Mouse (Mus musculus): Measurements from ENCODE around the gene Nsun4. TPM values are rescaled to one million over a fixed set of nuclear protein-coding genes. Genes with fewer than 3 reads are reported as not detected.
A peak's percentile ranks its signal among the peaks of the same experiment; 100 is the strongest.

Gene Nsun4
- polyA plus RNA-seq (2015; fragmentation: Nextera tagmentation; extraction: Ambion mirVana) = 34.5 and 37.5 TPM in 2 replicates

- Histone ChIP-seq H3K4me3 (ENCODE audit: low read depth, low read length) (peak within 1 kb of the TSS; percentile 61), H3K27me3 (replicated peaks; ENCODE audit: control insufficient read depth, insufficient read depth, low read length) (no peaks in the 10 kb centered on the region), H3K36me3 (ENCODE audit: control insufficient read depth, insufficient read depth) (no peaks in the 10 kb centered on the region), H3K27ac (ENCODE audit: low read depth, low read length) (peak within 1 kb of the TSS; percentile 92), H3K9ac (ENCODE audit: low read depth, low read length) (peak within 1 kb of the TSS; percentile 52), H3K4me1 (replicated peaks; ENCODE audit: control insufficient read depth, insufficient read depth, low read length) (no peaks in the 10 kb centered on the region), H3K4me2 (replicated peaks; ENCODE audit: low read depth) (peak within 1 kb of the TSS; percentile 85), H3K9me3 (ENCODE audit: control insufficient read depth) (no peaks in the 10 kb centered on the region)
- WGBS = under 1% methylated on average over 35 of the region's 35 CpGs
- no peak for TF ChIP-seq CTCF (IDR thresholded peaks at IDR 0.05; ENCODE audit: low read depth)
- peak; percentile 90 for ATAC-seq
These were observed at the start of gene Nsun4 for GRCm38 (mm10) chr4:116053399-116053961. Nsun4 (minus strand) TSS chr4:116053876.

- no peak for ATAC-seq
- H3K9ac ChIP-seq (ENCODE audit: low read depth, low read length) = no peak overlapping the region
- H3K36me3 ChIP-seq (ENCODE audit: control insufficient read depth, insufficient read depth) = peaks cover 42% of the 10 kb centered on the region
- no peak overlapping the region for H3K4me3 ChIP-seq (ENCODE audit: low read depth, low read length)
- 61% methylated on average over 7 of the region's 7 CpGs for WGBS
- H3K4me2 ChIP-seq (replicated peaks; ENCODE audit: low read depth) = no peak overlapping the region
- H3K27ac ChIP-seq (ENCODE audit: low read depth, low read length) = no peak overlapping the region
- H3K4me1 ChIP-seq (replicated peaks; ENCODE audit: control insufficient read depth, insufficient read depth, low read length) = no peaks in the 10 kb centered on the region
- H3K27me3 ChIP-seq (replicated peaks; ENCODE audit: control insufficient read depth, insufficient read depth, low read length) = no peaks in the 10 kb centered on the region
- no peaks in the 10 kb centered on the region for H3K9me3 ChIP-seq (ENCODE audit: control insufficient read depth)
- TF ChIP-seq CTCF (IDR thresholded peaks at IDR 0.05; ENCODE audit: low read depth) = no peak
These were observed 47.3 kb upstream of the Nsun4 start for GRCm38 (mm10) chr4:116100959-116101358.

GRCm38 (mm10) chr4:116097211-116097610 is 43.5 kb upstream of the Nsun4 start:
- ATAC-seq = peak; percentile 45
- 54% methylated on average over 8 of the region's 8 CpGs for WGBS
- H3K4me1 ChIP-seq (replicated peaks; ENCODE audit: control insufficient read depth, insufficient read depth, low read length) = no peaks in the 10 kb centered on the region
- H3K4me3 ChIP-seq (ENCODE audit: low read depth, low read length) = no peak overlapping the region
- H3K27ac ChIP-seq (ENCODE audit: low read depth, low read length) = peak overlapping the region; percentile 21; the same call in 1 of the 2 replicates
- H3K4me2 ChIP-seq (replicated peaks; ENCODE audit: low read depth) = no peak overlapping the region
- no peak overlapping the region for H3K9ac ChIP-seq (ENCODE audit: low read depth, low read length)
- peaks cover 79% of the 10 kb centered on the region for H3K36me3 ChIP-seq (ENCODE audit: control insufficient read depth, insufficient read depth)
- no peak for TF ChIP-seq CTCF (IDR thresholded peaks at IDR 0.05; ENCODE audit: low read depth)
- H3K27me3 ChIP-seq (replicated peaks; ENCODE audit: control insufficient read depth, insufficient read depth, low read length) = no peaks in the 10 kb centered on the region
- H3K9me3 ChIP-seq (ENCODE audit: control insufficient read depth) = no peaks in the 10 kb centered on the region

GRCm38 (mm10) chr4:116096291-116096690 is 42.6 kb upstream of the Nsun4 start:
- Histone ChIP-seq H3K9me3 (ENCODE audit: control insufficient read depth) (no peaks in the 10 kb centered on the region), H3K9ac (ENCODE audit: low read depth, low read length) (no peak overlapping the region), H3K27ac (ENCODE audit: low read depth, low read length) (no peak overlapping the region), H3K4me2 (replicated peaks; ENCODE audit: low read depth) (no peak overlapping the region), H3K27me3 (replicated peaks; ENCODE audit: control insufficient read depth, insufficient read depth, low read length) (no peaks in the 10 kb centered on the region), H3K4me3 (ENCODE audit: low read depth, low read length) (no peak overlapping the region), H3K4me1 (replicated peaks; ENCODE audit: control insufficient read depth, insufficient read depth, low read length) (no peaks in the 10 kb centered on the region), H3K36me3 (ENCODE audit: control insufficient read depth, insufficient read depth) (peaks cover 79% of the 10 kb centered on the region)
- 87% methylated on average over 10 of the region's 10 CpGs for WGBS
- no peak for TF ChIP-seq CTCF (IDR thresholded peaks at IDR 0.05; ENCODE audit: low read depth)
- ATAC-seq = no peak

- Histone ChIP-seq H3K36me3 (ENCODE audit: control insufficient read depth, insufficient read depth) (peaks cover 77% of the 10 kb centered on the region), H3K4me2 (replicated peaks; ENCODE audit: low read depth) (no peak overlapping the region), H3K9me3 (ENCODE audit: control insufficient read depth) (no peaks in the 10 kb centered on the region), H3K27ac (ENCODE audit: low read depth, low read length) (no peak overlapping the region), H3K9ac (ENCODE audit: low read depth, low read length) (no peak overlapping the region), H3K4me1 (replicated peaks; ENCODE audit: control insufficient read depth, insufficient read depth, low read length) (no peaks in the 10 kb centered on the region), H3K27me3 (replicated peaks; ENCODE audit: control insufficient read depth, insufficient read depth, low read length) (no peaks in the 10 kb centered on the region), H3K4me3 (ENCODE audit: low read depth, low read length) (no peak overlapping the region)
- no peak for ATAC-seq
- no peak for TF ChIP-seq CTCF (IDR thresholded peaks at IDR 0.05; ENCODE audit: low read depth)
- WGBS = 87% methylated on average over 23 of the region's 23 CpGs
These were observed 35.0 kb upstream of the Nsun4 start for GRCm38 (mm10) chr4:116088510-116089249.

- peaks cover 13% of the 10 kb centered on the region for H3K36me3 ChIP-seq (ENCODE audit: control insufficient read depth, insufficient read depth)
- H3K27me3 ChIP-seq (replicated peaks; ENCODE audit: control insufficient read depth, insufficient read depth, low read length) = no peaks in the 10 kb centered on the region
- 30% methylated on average over 3 of the region's 3 CpGs for WGBS
- peaks cover 4% of the 10 kb centered on the region for H3K4me1 ChIP-seq (replicated peaks; ENCODE audit: control insufficient read depth, insufficient read depth, low read length)
- TF ChIP-seq CTCF (IDR thresholded peaks at IDR 0.05; ENCODE audit: low read depth) = peak; percentile 16; the same call in 1 of the 2 replicates
- peak overlapping the region; percentile 82 for H3K4me2 ChIP-seq (replicated peaks; ENCODE audit: low read depth)
- H3K4me3 ChIP-seq (ENCODE audit: low read depth, low read length) = peak overlapping the region; percentile 87
- peak overlapping the region; percentile 93 for H3K9ac ChIP-seq (ENCODE audit: low read depth, low read length)
- H3K27ac ChIP-seq (ENCODE audit: low read depth, low read length) = peak overlapping the region; percentile 100
- ATAC-seq = peak; percentile 14; the same call in 1 of the 2 replicates
- no peaks in the 10 kb centered on the region for H3K9me3 ChIP-seq (ENCODE audit: control insufficient read depth)
These were observed 23.8 kb upstream of the Nsun4 start for GRCm38 (mm10) chr4:116077240-116078095.

All from intestine, postnatal 0 days (tissue).